Mouse (Mus musculus) brain, embryonic 18.5 days (tissue): ENCODE measurements at regions not wholly inside any gene's neighbourhood (a gene's known extent, or its start where the extent isn't known, plus 50 kb on each side); places are given as distances from the start of the nearest gene placed in this dataset.

ENCODE experiments used
- DNase-seq: peaks from one replicate; pipeline ENCODE4 v3.0.0-alpha.2; 2012; ENCODE audit warnings: low read depth, low spot score

- no peak for DNase-seq
Measured at GRCm38 (mm10) chr5:118424764-118425568, 135.5 kb upstream of the Med13l start.

- DNase-seq = no peak
Measured at GRCm38 (mm10) chr5:118426673-118427072, 133.8 kb upstream of the Med13l start.

- DNase-seq = no peak
Measured at GRCm38 (mm10) chr5:118428323-118429095, 132.0 kb upstream of the Med13l start.

GRCm38 (mm10) chr5:118433599-118433998 lies 126.9 kb upstream of the Med13l start:
- no peak for DNase-seq

GRCm38 (mm10) chr5:118434718-118435555 lies 125.5 kb upstream of the Med13l start:
- DNase-seq = no peak

GRCm38 (mm10) chr5:118435556-118435950 lies 124.9 kb upstream of the Med13l start:
- no peak for DNase-seq

- no peak for DNase-seq
Measured at GRCm38 (mm10) chr5:118436035-118436434, 124.4 kb upstream of the Med13l start.

- no peak for DNase-seq
Measured at GRCm38 (mm10) chr5:118436474-118437306, 123.8 kb upstream of the Med13l start.

- no peak for DNase-seq
Measured at GRCm38 (mm10) chr5:118437307-118437610, 123.2 kb upstream of the Med13l start.

GRCm38 (mm10) chr5:118438016-118438415 lies 122.5 kb upstream of the Med13l start:
- DNase-seq = no peak

- no peak for DNase-seq
Measured at GRCm38 (mm10) chr5:118444538-118445251, 115.8 kb upstream of the Med13l start.

GRCm38 (mm10) chr5:118445252-118445987 lies 115.1 kb upstream of the Med13l start:
- DNase-seq = no peak

GRCm38 (mm10) chr5:118445988-118446280 lies 114.5 kb upstream of the Med13l start:
- no peak for DNase-seq

- DNase-seq = no peak
Measured at GRCm38 (mm10) chr5:118446878-118447277, 113.6 kb upstream of the Med13l start.

- DNase-seq = no peak
Measured at GRCm38 (mm10) chr5:118447366-118447765, 113.1 kb upstream of the Med13l start.

GRCm38 (mm10) chr5:118448884-118449515 lies 111.5 kb upstream of the Med13l start:
- no peak for DNase-seq

GRCm38 (mm10) chr5:118449893-118450292 lies 110.6 kb upstream of the Med13l start:
- no peak for DNase-seq

GRCm38 (mm10) chr5:118452052-118452451 lies 108.4 kb upstream of the Med13l start:
- no peak for DNase-seq

GRCm38 (mm10) chr5:118454096-118454495 lies 106.4 kb upstream of the Med13l start:
- DNase-seq = no peak
